Mouse (Mus musculus) ES-E14 (cell line): ENCODE results near the gene Micu2.

Source experiments
- CHD2 ChIP-seq: IDR thresholded peaks from 2 replicates; pipeline ENCODE4 v1.6.1; 2014; ENCODE audit warnings: mild to moderate bottlenecking, low read depth, low read length, inconsistent platforms
- HCFC1 ChIP-seq: IDR thresholded peaks from 2 replicates; pipeline ENCODE4 v1.6.1; 2012; ENCODE audit warnings: low read length, inconsistent platforms, borderline replicate concordance; ENCODE audit not compliant: insufficient read depth
- MAFK ChIP-seq: IDR thresholded peaks from 2 replicates; pipeline ENCODE4 v1.6.1; 2014; ENCODE audit warnings: mild to moderate bottlenecking, low read depth, low read length, inconsistent platforms; ENCODE audit not compliant: insufficient read depth
- ZC3H11A ChIP-seq: IDR thresholded peaks from 2 replicates; pipeline ENCODE4 v1.6.1; 2012; ENCODE audit warnings: low read depth, mild to moderate bottlenecking, inconsistent platforms, low read length, borderline replicate concordance
- ZNF384 ChIP-seq: IDR thresholded peaks from 2 replicates; pipeline ENCODE4 v1.6.1; 2012; ENCODE audit warnings: low read depth, low read length, inconsistent platforms

DNA sequence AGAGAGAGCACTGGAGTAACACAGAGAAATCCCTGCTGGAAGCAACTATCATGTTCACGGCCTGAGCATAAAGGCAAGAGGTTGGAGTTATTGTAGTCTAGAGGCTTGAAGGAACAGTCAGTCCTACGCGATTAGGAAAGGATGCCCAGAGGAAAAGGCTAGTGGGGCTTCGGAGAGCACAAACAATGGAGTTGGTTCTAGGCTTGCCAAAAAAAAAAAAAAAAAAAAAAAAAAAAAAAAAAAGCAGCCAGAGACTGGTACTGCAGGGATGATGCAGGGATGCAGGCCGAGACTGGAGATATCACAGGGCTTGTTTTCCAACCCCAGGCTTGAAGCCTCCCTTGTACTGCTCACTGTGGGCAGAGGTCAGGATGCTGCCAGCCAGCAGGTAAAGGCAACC lies 89.8 kb downstream of the Micu2 start:
- TF ChIP-seq HCFC1 (no peak), MAFK (no peak), ZC3H11A (no peak), ZNF384 (peak; percentile 78), CHD2 (no peak)
